Mouse (Mus musculus): ENCODE measurements at regions not wholly inside any gene's neighbourhood (a gene's known extent, or its start where the extent isn't known, plus 50 kb on each side); places are given as distances from the start of the nearest gene placed in this dataset.

DNA sequence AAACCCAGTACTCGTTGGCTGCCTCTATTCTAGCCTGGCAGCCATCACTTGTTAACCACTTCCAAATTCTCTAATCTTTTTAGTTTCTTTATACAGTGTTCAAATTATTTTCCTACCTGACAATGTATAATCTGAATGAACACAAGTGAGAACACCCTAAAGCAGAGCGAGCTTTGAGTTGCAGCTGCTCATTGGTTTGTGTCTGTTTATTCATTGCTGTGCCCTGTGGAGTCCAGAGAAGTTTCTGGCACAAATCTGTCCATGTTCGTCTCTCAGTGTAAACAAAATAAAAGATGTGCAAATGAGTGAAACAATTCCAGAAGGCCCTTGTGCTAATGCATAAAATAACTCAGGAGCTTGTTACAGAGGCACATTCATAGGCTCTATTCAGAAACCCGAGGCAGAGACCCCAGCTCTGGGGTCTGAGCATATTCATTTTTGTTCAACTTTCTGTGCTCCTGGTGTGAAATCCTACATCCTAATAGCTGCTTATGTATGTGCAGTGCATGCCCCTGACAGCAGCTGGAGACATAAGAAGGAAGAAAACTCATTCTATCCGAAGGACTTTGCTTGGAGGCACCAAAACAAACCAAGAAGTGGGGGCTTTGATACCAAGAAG is 469.5 kb upstream of the Kdm8 start:
- no peak for ATAC-seq (replicated peaks; ENCODE audit: low FRiP score, low TSS enrichment, poor library complexity, severe bottlenecking)

DNA sequence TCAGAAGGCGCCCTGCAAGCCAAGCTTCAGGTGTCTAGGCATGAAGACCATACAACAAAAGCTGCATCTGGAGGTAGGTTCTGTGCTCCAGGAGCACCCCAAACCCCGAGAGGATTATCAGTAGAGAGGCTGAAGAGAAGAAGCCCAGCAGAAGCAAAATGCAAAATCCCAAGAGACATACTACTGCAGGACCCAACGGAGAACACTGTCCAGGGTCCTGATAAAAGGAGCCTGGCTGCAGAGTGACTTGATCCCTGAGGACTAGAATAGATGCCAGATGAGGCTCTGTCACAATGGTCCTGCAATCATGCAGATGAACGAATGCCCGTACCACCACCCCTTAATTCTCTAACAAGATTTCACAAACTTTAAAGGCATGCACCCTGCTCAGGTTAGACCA is 455.0 kb upstream of the Kdm8 start:
- no peak for ATAC-seq (replicated peaks; ENCODE audit: low FRiP score, low TSS enrichment, poor library complexity, severe bottlenecking)

DNA sequence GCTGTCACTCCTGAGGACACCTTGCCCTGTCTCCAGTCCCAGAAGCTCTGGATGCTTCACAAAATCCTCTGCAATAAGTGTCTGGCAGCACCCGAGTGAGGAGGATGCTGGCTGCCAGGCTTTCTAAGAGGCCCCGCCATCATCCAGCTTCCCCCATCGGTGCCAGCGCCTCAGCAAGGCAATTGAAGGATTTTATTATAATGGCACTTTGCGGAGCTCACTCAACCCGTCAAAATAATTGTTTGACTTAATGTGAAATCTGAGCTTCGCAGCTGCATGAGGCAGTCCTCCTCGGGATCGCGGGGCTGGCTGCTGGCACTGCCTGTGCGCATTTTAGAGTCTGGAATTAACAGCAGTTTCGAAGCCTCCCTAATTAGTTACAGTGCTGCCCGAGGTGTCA is 453.8 kb upstream of the Kdm8 start:
- no peak for ATAC-seq (replicated peaks; ENCODE audit: low FRiP score, low TSS enrichment, poor library complexity, severe bottlenecking)

DNA sequence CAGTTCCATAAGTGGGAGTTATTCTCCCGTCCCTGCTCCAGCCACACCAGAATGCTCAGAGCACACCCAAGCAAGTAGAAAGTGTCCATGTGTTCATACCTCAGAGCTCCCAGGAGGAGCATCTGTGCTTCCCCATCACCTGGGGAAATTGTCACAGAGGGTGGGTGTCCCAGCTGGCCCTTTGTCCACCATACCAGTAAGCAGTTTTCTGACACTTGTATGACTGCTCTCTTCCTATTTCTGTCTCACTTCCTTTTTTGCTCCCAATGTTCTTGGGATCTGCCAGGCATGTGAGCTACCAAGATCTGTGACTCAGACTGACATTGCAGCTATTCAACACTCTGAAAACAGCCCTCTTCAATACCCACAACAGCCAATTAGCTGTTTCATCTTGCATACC is 447.9 kb upstream of the Kdm8 start:
- no peak for ATAC-seq (replicated peaks; ENCODE audit: low FRiP score, low TSS enrichment, poor library complexity, severe bottlenecking)

DNA sequence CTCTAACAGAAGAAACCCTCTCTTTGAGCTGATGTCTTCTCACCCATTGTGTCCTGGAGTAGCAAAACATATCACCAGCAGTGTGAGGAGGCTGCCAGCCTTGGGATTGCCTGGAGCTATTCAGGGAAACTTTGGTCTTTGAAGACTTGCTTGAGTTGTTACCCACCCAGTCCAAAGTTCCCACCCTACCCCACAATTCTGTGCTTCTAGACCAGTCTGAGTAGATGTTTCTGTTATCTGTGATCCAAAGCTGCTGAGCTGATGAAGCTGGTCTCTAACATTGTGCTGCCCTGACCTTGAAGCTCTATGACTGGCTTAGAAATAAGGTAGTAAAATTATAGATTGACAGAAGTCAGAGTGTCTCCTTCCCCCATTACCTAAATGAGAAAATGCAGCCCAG is 443.8 kb upstream of the Kdm8 start:
- no peak for ATAC-seq (replicated peaks; ENCODE audit: low FRiP score, low TSS enrichment, poor library complexity, severe bottlenecking)

DNA sequence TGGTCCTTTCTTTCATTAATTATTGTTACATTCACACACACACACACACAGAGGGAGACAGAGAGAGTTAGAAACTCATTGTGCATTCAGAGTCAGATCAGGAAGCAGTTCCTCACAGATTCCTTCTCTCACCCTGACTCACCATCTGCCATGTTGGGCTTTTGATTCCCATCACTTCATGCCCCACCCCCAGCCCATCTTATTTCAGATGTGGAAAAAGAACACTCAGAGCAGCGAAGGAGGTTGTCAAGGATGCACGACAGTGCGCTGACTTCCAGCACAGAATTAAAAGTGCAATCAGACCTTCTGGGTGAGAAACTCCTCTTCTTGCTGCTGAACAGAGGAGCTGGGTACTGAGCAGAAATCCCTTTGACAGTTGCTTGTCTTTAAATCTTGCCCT is 438.8 kb upstream of the Kdm8 start:
- ATAC-seq (replicated peaks; ENCODE audit: low FRiP score, low TSS enrichment, poor library complexity, severe bottlenecking): no peak

DNA sequence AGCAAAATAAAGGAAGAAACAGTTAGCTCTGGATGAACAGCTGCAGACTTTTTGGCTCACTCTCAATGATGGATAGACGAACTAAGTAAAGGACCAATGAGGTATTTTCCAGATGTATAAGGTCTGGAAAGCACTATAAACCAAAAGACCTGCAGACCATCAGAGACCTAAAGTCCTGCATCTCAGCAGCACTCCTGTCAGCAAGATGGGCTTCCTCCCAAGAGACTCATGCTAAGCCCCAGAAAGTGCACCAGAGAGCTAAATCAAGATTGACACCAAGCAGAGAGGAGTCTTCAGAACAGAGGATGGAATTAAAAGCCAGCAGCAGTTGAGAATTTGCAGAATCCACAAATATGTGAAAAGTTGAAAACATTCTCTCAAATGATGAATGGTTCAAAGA is 425.2 kb upstream of the Kdm8 start:
- no peak for ATAC-seq (replicated peaks; ENCODE audit: low FRiP score, low TSS enrichment, poor library complexity, severe bottlenecking)

DNA sequence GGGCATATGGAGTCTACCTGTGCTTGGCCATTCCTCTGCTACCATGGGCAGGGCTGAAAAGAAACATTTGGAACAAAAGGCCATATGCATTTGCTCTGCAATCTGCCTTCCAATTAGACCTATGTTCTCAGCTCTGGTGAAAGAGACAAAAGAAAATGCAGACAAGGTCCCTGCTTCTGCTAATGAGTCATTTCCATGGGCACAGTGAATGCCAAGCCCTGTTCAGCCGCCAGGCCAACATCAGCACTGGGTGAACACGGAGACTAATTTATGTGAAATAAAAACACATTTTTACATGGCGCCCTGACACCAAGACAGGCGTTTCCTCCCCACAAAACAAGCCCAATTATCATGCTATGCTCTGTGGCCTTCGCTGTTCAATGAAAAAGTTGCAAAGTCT is 419.5 kb upstream of the Kdm8 start:
- ATAC-seq (replicated peaks; ENCODE audit: low FRiP score, low TSS enrichment, poor library complexity, severe bottlenecking): no peak

DNA sequence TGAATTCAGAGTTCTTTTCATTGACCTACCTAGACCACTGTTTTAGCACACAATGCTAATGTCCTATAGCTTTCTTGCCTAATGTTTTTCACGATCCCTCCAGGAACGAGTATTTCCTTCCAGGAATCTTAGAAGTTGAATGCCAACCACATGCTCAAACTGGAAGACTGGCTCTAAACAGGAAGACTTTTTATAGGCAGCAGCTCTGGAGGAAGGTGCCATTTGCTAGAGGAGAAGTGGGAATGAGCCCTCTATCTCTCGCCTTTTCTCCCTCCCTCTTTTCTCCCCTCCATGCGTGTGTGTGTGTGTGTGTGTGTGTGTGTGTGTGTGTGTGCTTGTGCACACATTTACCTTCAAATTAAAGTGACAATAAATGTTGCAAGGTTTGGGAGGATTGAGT is 410.7 kb upstream of the Kdm8 start:
- no peak for ATAC-seq (replicated peaks; ENCODE audit: low FRiP score, low TSS enrichment, poor library complexity, severe bottlenecking)

DNA sequence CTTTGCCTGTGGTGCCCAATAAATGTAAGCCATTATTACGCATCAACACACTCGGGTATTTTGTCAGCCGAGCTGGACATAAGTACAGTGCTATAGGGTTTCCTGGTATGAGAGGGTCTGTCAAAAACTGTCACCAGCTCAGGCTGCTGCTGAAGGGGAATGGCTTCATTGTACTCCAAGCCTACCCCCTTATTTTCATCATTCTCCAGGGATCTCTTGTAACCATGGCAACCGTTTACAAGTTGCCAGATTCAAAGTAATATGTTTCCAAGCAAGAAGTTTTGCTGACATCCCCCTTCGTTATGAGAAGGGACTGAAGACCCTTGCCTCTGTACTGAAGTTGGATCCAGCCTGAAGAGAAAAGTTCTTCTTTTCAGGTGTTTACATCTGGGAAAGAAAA is 410.3 kb upstream of the Kdm8 start:
- ATAC-seq (replicated peaks; ENCODE audit: low FRiP score, low TSS enrichment, poor library complexity, severe bottlenecking): no peak

DNA sequence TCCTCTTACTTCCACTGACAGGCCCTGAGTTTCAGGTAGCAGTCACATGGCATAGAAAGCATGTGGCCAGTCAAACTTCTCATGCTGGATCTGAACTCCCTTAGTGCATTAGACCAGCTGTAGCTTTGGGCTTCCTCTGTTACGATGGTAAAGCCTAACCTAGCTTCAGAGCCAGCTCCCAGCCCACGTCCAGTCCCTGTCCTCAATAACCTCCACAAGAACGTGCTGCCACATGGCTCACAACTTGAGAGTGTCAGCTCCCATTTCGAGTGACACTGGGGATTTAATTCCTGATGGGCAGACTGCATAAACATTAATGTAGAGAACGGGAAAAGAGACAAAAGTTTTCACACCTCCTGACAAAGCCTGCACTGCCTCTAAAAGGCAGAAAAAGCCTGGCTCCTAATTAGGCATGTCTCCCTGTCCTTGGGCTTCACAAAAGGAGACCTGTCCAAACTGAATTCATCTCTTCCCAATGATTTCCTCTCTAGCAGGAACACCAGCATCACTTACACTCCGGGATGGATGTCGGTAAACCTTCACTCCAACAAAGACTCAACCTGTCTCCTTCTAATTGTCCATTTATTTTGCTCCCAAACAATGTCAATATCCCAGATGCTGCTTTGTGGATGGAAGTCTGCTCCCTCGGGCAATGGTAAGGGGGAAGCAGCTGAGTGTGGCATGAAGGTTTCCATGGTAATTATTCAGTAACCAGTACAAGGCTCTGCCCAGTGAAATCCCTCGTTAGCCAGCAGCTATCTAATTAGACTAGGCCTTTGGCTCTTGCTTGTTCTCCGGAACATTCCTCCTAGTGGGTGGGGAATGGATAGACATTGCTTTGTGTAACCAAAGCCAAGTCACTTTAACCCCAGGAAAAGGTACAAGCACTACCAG is 408.1 kb upstream of the Kdm8 start:
- no peak for ATAC-seq (replicated peaks; ENCODE audit: low FRiP score, low TSS enrichment, poor library complexity, severe bottlenecking)

DNA sequence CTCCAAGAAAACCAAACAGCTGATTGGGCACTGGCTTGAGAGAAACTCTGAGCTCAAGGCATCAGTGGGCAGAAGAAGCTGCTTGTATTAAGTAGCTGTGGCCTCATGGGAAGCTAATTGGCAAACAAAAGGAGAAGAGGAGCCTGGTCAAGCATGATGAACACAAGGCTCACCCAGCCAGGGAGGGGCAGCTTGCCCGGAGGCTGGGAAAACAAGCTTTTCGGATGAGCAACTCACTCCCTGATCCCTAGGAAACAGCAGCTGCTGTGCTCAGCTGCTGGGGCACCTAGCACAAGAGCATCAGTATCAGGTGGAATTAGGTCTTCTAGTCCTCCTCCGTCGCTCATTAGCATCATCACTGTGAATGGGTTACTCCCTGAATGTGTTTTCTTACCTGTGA is 405.6 kb upstream of the Kdm8 start:
- no peak for ATAC-seq (replicated peaks; ENCODE audit: low FRiP score, low TSS enrichment, poor library complexity, severe bottlenecking)

DNA sequence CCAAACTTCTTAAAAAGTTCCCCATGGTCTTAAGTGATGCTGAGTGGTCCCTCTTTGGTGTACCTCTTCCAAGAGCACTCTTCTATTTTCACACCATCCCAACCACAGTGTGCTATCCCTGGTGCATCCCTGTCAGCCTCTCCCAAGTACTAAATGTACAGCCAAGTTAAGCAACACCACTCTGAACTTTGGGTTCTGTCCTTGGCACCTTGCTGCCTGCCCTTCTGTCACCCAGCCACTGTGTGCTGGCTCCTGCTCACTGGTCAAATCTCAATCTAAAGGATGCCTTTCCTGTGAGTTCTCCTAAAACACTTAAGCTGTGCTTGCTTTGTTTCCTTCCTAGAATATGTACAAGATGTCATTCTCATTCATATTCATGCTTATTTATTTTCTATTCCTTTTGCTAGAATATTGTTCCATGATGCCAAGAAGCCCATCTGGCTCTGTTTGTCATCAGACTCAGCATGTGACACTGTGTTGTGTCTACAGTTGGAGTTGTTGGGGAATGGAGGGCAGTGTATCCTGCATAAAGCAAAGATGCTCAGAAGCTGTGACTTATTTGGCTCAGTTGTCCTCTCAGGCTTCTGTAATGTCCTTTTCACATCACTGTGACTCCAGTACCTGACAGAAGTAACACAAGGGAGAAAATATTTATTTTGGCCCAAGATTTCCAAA is 388.4 kb upstream of the Kdm8 start:
- ATAC-seq (replicated peaks; ENCODE audit: low FRiP score, low TSS enrichment, poor library complexity, severe bottlenecking): no peak

DNA sequence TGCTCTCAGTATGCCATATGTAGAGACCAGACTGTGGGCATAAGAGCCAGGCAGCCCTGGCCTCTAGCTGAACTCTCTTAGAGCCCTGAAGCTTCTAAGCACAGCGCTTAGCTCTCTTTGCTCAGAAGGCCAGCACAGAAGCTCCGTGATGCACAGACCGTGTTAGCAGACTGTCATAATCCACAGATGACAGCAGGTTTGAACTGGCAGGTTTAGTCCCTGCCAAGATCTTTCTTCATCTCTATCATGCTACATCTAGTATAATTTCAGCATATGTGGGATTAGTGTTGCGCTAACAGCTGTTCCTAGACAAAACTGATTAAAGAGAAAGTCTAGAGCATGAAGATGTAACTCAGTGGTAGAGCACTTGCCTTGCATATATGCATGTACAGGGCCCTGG is 342.0 kb upstream of the Kdm8 start:
- no peak for ATAC-seq (replicated peaks; ENCODE audit: low FRiP score, low TSS enrichment, poor library complexity, severe bottlenecking)

DNA sequence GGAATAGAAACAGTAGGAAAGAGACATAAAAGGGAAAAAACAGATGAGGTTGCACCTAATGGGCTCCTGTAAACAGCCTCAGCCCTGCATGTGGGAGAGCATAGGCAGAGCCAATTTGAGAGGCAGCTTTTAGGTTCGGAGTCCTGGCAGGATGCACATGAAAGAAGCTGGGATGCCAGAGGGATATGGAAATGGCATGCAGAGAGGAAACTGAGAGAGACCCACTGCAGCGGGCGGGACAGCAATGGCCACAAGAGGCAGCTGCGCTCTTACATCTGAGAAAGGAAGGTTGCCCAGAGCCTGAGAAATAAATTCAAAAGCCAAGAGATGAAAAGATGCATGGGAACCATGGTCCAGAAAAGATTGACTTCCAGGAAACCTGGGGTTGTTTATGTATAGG is 340.5 kb upstream of the Kdm8 start:
- ATAC-seq (replicated peaks; ENCODE audit: low FRiP score, low TSS enrichment, poor library complexity, severe bottlenecking): no peak

DNA sequence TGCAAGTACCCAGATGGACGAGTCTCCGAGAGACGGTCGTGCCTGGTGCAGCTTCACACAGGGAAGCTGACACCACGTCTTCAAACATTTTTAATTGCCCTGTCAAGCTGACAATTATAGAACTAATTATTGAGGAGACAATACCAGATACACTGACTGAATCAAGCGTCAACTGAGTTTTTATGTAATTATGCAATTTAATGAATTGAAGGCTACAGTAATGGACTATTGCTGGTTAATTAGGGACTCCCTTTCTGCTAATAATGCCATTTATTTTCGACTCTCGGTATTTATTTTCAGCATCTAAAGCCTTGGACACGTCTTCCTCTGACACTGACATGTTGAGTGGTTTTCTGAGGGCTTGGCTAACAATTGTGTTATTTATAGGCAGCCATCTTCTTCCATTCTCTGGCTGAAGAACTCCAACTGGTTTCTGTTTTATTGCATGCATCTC is 331.6 kb upstream of the Kdm8 start:
- ATAC-seq (replicated peaks; ENCODE audit: low FRiP score, low TSS enrichment, poor library complexity, severe bottlenecking): no peak

DNA sequence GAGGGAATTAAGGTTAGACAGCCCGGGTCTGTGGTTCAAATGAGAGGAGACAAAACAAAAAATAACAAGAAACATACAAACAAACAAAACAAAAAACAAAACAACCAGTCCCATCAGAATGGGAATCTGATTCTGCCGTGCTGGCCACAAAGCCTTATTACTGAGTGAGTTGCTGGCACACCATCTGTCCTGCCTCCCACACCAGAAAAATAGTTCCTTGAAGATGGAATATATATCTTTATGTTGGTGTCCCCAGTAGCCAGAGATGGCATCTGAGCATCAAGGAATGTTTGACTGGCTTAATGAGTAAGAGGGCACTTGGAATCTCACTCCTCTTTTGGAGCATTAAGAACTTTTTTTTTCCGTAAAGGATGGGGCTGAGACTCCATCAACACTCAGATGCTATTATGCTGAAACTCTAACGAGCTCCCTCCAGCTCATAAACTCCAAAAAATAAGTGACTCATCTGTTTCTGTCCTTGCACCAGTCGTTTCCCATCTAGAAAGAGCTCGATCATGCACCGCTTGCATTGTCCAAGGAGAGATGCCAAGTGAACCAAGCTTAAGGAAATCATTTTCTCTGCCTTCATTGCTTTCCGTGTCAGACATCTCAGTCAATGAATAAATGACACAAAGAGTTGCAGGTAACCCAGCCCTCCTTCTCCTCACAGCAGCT is 329.0 kb upstream of the Kdm8 start:
- no peak for ATAC-seq (replicated peaks; ENCODE audit: low FRiP score, low TSS enrichment, poor library complexity, severe bottlenecking)

DNA sequence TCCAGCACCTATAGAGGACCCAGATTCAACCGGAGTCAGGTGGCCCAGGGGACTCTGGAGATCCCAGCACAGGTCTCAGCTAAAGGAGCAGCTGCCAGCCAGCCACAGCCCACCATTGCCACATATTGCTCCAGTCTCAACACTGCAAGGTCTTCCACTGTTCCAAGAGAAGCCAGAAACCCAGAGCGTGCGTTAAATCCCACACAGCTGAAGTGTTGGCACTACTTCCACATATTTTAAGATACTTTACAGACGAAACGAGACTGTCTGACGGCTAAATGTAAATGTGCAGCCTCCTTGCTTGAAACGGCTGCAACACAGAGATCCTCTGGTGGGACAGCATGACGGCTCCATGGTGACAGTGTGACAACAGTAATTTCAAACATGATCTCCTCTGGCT is 327.3 kb upstream of the Kdm8 start:
- ATAC-seq (replicated peaks; ENCODE audit: low FRiP score, low TSS enrichment, poor library complexity, severe bottlenecking): no peak

DNA sequence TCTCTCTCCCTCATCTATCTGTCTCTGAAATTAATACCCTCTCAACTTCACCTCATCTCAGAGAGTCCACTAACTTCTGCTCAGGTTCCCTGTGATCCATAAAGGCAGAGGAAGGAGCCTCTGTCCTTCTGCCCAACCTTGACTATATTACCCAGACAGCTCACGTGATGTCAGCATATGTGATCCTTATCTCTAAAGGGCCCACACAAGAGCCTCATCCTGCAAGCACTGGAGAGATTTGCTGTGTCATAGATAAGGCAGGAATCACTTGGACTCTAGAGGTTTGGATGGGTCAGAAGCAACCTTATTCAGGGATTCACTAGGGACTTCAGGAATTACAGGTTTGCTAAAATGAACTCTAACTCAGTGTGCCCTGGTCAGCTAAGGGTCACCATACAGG is 315.3 kb upstream of the Kdm8 start:
- no peak for ATAC-seq (replicated peaks; ENCODE audit: low FRiP score, low TSS enrichment, poor library complexity, severe bottlenecking)

DNA sequence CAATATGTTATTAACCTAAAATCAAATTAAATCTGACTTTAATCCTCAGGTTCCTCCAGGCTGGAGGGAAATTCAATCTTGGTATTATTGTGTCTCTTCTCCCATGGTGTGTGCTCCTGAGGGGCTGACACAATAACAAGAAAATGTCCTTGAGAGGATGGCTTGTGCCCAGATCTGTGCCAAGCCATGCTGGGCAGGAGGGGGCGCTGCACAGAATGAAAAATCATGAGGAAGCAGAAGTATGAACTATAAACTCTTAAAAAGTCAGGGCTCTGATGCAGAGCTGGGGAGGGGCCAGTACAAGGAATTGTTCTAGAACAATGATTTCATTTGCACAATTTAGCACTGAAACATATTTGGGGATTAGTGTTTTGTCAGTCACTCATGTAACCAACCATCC is 312.5 kb upstream of the Kdm8 start:
- no peak for ATAC-seq (replicated peaks; ENCODE audit: low FRiP score, low TSS enrichment, poor library complexity, severe bottlenecking)
